Mouse (Mus musculus) small intestine, adult 2 months (tissue): ENCODE measurements at regions not wholly inside any gene's neighbourhood (a gene's known extent, or its start where the extent isn't known, plus 50 kb on each side); places are given as distances from the start of the nearest gene placed in this dataset.

Source experiments
- H3K27ac ChIP-seq: fragments of 200-500 bp; 2 replicates; pipeline ENCODE4 v1.5.1; 2012; ENCODE audit warnings: low read depth, low read length, control low read depth, inconsistent platforms; ENCODE audit not compliant: insufficient read depth
- H3K27me3 ChIP-seq: fragments of 200-500 bp; 2 replicates; pipeline ENCODE4 v1.6.1; 2012; ENCODE audit warnings: mild to moderate bottlenecking, moderate library complexity, low read length, inconsistent platforms; ENCODE audit not compliant: control insufficient read depth, insufficient read depth
- H3K36me3 ChIP-seq: fragments of 200-500 bp; 2 replicates; pipeline ENCODE4 v1.6.1; 2012; ENCODE audit warnings: mild to moderate bottlenecking, low read length, control low read depth, inconsistent platforms; ENCODE audit not compliant: control insufficient read depth, insufficient read depth
- H3K4me1 ChIP-seq: fragments of 200-500 bp; 2 replicates; pipeline ENCODE4 v1.6.1; 2012; ENCODE audit warnings: low read length, inconsistent platforms, mixed read lengths; ENCODE audit not compliant: control insufficient read depth, insufficient read depth, insufficient read length
- H3K4me3 ChIP-seq: fragments of 200-500 bp; 2 replicates; pipeline ENCODE4 v1.5.1; 2012; ENCODE audit warnings: low read depth, mild to moderate bottlenecking, control low read depth, inconsistent platforms, low read length, moderate library complexity
- CTCF ChIP-seq: fragments of 200-500 bp; IDR thresholded peaks from 2 replicates; pipeline ENCODE4 v1.5.1; 2012; ENCODE audit warnings: low read depth, mild to moderate bottlenecking, control low read depth, inconsistent platforms, low read length, moderate library complexity, mixed read lengths; ENCODE audit not compliant: insufficient replicate concordance, insufficient read length; ENCODE audit errors: extremely low read depth
- POLR2A ChIP-seq: fragments of 200-500 bp; IDR thresholded peaks from 2 replicates; pipeline ENCODE4 v1.6.1; 2012; ENCODE audit warnings: low read depth, mild to moderate bottlenecking, control low read depth, inconsistent platforms, low read length, moderate library complexity
- WGBS: fragments of 180-500 bp; shearing (Covaris S2); methylation state at CpG from one replicate; pipeline ENCODE4 v1.1.7; 2018; 5-methylcytosine and 5-hydroxymethylcytosine counted together

DNA sequence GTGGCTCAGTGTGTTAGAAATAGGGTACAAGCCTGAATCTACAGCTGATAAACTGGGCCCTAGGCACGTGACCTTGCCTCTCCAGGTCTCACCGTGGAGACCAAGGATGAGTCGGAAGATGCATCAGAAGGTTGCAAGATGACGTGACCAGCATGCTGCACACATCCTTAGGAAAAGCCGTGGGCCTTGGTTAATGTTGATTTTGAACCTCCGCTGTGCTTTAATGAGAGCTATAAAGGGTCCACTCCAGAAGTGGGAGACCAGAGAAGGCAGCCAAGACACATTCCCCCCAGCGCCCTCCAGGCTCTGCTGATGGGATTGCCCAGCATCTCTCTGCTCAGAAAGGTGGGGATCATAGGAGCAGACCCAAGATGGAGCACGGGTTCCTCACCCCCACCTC is 343.6 kb upstream of the Tbx3 start:
- 90% methylated on average over 8 of the region's 8 CpGs for WGBS
- no peaks in the 10 kb centered on the region for H3K27me3 ChIP-seq
- H3K27ac ChIP-seq: no peak overlapping the region

DNA sequence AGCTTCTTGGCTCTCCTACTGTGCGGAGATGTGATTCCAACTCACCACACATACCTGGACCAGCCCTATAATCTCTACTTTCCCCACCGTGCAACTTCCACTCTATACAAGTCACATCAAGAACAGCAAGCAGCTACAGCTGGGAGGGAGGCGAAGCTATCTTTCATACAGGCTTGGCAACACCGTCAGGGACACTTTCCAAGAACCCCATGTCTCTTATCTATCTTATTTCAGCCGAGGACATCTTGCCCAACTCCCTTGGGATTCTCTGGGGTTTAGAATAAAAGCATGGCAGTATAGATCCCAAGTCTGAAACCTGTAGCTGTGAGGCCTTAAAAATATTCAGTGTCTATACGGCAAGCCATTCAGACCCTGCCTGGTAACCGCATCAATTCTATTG is 341.5 kb upstream of the Tbx3 start:
- H3K36me3 ChIP-seq: no peaks in the 10 kb centered on the region
- WGBS: 77% methylated on average over 7 of the region's 7 CpGs
- H3K4me1 ChIP-seq: no peaks in the 10 kb centered on the region
- H3K27me3 ChIP-seq: no peaks in the 10 kb centered on the region
- no peak overlapping the region for H3K4me3 ChIP-seq
- TF ChIP-seq CTCF (no peak), POLR2A (no peak)
- H3K27ac ChIP-seq: no peak overlapping the region

More for the DNA sequence above, 343.6 kb upstream of the Tbx3 start:
- TF ChIP-seq CTCF (no peak), POLR2A (no peak)
- Histone ChIP-seq H3K4me3 (no peak overlapping the region), H3K36me3 (no peaks in the 10 kb centered on the region), H3K4me1 (no peaks in the 10 kb centered on the region)

DNA sequence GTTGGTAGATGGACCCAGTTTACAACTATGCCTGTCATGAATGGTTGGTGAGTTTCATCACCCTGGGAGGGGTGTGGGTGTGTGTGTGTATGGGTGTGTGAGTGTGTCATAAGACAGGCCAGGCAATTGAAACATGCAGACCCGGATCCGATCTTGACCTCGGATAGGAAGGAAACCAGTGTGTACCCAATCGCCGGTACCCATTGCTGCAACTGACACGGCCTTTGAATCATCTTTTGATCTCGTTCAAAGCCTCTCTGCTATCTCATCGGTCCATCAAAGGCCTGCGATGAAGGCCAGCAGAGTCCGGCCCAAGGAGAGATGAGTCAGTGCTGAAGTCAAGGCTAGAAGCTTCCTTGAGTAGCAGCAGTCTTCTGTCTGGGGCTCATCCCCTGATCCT is 341.1 kb upstream of the Tbx3 start:
- Histone ChIP-seq H3K4me1 (no peaks in the 10 kb centered on the region), H3K4me3 (no peak overlapping the region), H3K27ac (no peak overlapping the region), H3K27me3 (no peaks in the 10 kb centered on the region), H3K36me3 (no peaks in the 10 kb centered on the region)
- TF ChIP-seq POLR2A (no peak), CTCF (no peak)
- WGBS: 88% methylated on average over 10 of the region's 10 CpGs

DNA sequence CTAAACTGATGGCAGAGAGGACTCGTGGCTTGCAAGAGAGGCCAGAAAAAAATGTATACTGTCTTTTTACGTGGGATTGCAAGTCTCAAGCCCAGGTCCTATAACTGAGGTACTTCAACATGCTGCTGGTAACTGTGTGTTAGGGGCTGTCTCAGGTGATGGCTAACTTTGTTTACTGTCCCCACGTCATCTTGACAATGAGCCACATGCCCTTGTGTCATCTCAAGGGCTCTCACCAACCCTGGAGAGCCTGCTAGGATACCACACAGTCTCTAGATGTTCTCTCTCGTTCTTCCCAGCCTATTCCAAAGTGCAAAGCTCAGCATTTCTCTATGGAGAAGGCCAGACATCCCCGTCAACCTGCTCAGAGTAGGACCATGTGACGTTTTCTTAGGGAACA is 340.6 kb upstream of the Tbx3 start:
- Histone ChIP-seq H3K4me3 (no peak overlapping the region), H3K4me1 (no peaks in the 10 kb centered on the region), H3K27ac (no peak overlapping the region), H3K36me3 (no peaks in the 10 kb centered on the region), H3K27me3 (no peaks in the 10 kb centered on the region)
- 85% methylated on average over 6 of the region's 6 CpGs for WGBS
- no peak for TF ChIP-seq POLR2A
- no peak for TF ChIP-seq CTCF

DNA sequence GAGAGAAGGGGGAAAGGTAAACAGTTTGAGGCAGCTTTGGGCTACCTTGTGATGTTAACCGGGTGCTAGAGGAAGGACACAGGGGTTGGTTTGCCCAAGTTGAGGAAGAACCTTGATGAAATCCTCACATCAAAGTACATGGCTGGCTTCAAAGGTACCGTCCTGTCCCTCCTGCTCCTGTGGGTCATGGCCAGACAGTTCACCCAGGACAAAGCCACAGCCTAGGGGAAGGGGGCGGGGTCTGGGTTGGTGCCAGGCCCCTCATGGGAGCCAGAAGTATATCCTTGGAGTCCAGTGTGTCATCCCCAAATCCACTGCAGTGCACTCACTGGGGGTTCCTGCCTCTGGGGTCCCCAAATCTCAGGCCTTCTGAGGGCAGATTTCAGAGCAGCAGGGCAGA is 339.0 kb upstream of the Tbx3 start:
- no peak overlapping the region for H3K4me3 ChIP-seq
- H3K4me1 ChIP-seq: no peaks in the 10 kb centered on the region
- H3K36me3 ChIP-seq: no peaks in the 10 kb centered on the region
- no peak for TF ChIP-seq CTCF
- TF ChIP-seq POLR2A: no peak
- no peak overlapping the region for H3K27ac ChIP-seq
- WGBS: 21% methylated on average over 3 of the region's 3 CpGs
- 0 out of 2 replicates have a peak, but pooled peaks cover 2% of the 10 kb centered on the region for H3K27me3 ChIP-seq

DNA sequence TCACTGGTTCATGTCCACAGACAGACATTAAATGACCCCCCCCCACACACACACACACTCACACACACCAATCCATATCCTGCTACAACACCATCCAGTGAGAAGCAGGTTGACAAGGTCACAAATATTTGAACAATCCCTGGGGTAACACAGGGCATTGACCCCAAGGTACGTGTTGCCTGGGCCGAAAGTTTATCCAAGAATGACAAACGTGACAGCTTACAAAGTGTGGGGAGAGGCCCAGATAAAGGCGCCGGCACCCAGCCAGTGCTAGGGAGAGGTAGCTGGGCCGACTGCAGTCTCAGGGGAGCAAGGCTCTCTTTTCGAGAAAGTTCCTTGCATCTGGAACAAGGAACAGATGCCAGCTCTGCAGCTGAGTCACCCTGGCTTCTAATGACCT is 337.8 kb upstream of the Tbx3 start:
- no peak overlapping the region for H3K27ac ChIP-seq
- TF ChIP-seq CTCF (no peak), POLR2A (no peak)
- H3K27me3 ChIP-seq: 0 out of 2 replicates have a peak, but pooled peaks cover 2% of the 10 kb centered on the region
- no peaks in the 10 kb centered on the region for H3K4me1 ChIP-seq
- no peaks in the 10 kb centered on the region for H3K36me3 ChIP-seq
- no peak overlapping the region for H3K4me3 ChIP-seq
- WGBS: 36% methylated on average over 7 of the region's 7 CpGs

DNA sequence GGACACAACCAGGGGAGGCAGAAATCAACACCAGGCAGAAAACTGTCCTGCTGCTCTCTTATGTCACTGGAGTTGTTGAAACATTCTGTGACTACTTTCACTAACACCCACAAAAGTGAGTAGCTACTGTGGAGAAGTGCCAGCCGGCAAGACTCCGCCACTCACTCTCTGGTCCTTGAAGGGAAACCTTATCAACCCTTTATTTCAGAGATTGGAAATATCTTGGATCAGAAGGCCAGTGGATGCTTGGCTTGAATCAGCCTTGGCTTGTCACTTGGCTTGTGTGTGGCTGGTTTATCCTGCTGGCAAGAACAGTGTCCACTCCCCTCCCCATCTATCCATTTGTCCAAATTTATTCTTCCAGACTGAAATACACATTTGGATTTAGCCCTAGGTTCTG is 335.3 kb upstream of the Tbx3 start:
- Histone ChIP-seq H3K4me3 (no peak overlapping the region), H3K27me3 (0 out of 2 replicates have a peak, but pooled peaks cover 2% of the 10 kb centered on the region), H3K4me1 (no peaks in the 10 kb centered on the region), H3K36me3 (no peaks in the 10 kb centered on the region), H3K27ac (no peak overlapping the region)
- TF ChIP-seq CTCF: no peak
- TF ChIP-seq POLR2A: no peak
- WGBS: 96% methylated on average over 2 of the region's 2 CpGs

DNA sequence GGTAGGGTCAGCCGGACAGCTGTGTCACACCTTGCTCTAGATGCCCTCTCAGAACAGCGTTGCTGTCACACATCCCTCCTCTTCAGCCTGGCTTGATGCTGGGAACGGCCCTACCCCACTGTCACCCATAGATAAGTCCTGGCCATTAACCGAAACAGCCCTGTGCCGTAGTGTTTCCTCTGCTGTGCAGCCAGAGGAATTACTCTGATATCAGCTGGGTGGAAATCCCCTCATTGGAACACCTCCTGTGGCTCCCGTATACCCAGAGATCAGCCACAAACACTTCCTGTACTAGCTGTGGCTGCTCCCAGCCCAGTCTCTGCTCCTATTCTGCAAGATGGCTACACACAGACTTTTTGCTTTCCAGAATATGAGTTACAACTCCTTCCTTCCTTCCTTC is 334.5 kb upstream of the Tbx3 start:
- TF ChIP-seq CTCF (no peak), POLR2A (no peak)
- Histone ChIP-seq H3K27ac (no peak overlapping the region), H3K4me3 (no peak overlapping the region), H3K36me3 (no peaks in the 10 kb centered on the region), H3K27me3 (0 out of 2 replicates have a peak, but pooled peaks cover 2% of the 10 kb centered on the region), H3K4me1 (no peaks in the 10 kb centered on the region)
- WGBS: 20% methylated on average over 6 of the region's 6 CpGs
